Mouse (Mus musculus): ENCODE data around the gene Arhgef10l.

DNA sequence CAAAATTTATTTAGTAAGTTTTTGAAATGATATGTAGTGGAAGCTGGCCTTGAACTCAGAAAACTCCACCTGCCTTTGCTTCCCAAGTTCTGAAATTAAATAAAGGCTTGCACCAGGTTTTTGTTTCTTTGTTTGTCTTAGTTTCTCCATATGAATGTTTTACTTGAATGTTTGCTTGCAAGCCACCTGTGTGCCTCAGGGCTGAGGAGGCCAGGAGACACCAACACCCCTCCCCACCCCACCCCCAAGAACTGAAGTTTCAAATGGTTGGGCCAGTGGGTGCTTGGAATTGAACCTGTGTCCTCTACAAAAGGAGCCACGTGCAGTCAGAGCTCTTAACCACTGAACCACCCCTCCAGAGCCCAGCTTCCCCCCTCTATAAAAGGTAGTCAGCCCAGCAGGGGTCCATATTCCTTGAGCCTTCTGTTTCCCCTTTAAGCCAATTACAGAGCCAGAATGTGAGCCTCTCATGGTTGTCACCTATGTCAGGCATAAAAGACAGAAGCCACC lies 28.8 kb upstream of the Arhgef10l start:
- TF ChIP-seq CTCF (IDR thresholded peaks at IDR 0.05; ENCODE audit: low read depth) (no peak), EP300 (IDR thresholded peaks at IDR 0.05; ENCODE audit: low read depth) (no peak)

Data from liver, postnatal 0 days (tissue).